Mouse (Mus musculus): Measurements from ENCODE around the gene Rgs19.

- TF ChIP-seq FLI1 (IDR thresholded peaks at IDR 0.05; ENCODE audit: low read length) (no peak), GATA1 (IDR thresholded peaks at IDR 0.05; ENCODE audit: borderline replicate concordance, low read length) (no peak)
These were observed 37.0 kb downstream of the Rgs19 start, which contains the start of gene Gm29797 for GRCm38 (mm10) chr2:181656734-181657133.

Data from megakaryocyte, embryonic 14.5 days (primary cell).